Mouse (Mus musculus): ENCODE results near the gene Tesc.

Gene Tesc

GRCm38 (mm10) chr5:118079354-118079753 is 51.8 kb downstream of the Tesc start:
- DNase-seq, result no peak

- peak; percentile 35 for DNase-seq
Measured at GRCm38 (mm10) chr5:118079839-118080250, 52.3 kb downstream of the Tesc start.

GRCm38 (mm10) chr5:118081374-118081949 is 53.9 kb downstream of the Tesc start:
- peak; percentile 68 for DNase-seq

- DNase-seq, result peak; percentile 82
Measured at GRCm38 (mm10) chr5:118081996-118082395, 54.5 kb downstream of the Tesc start.

DNA sequence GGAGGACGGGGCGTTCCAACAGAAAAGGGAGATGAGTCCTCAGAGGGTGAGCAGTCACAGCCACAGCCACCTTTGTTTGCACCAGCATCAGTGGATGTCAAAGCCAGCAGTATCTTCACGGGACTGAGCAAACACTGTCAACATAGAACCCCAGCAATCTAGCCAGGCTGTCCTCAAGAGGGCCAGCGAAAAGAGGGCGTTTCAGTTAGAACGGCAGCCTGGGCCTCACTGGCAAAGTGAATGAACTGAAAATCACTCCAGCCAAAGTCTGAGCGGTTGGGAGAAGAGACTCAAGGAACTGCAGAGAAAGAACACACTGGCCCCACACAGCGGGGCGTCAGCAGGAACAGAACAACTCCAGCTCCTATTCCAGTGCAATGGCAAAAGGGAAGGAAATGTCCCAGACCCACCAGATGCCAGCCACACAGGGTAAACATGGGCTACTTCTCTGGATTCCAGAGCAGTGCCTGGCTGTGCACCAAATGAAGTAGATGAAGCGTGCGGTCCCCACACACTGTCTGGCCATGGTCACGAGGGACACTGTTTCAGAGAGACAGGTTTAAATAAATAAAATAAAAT is 55.6 kb downstream of the Tesc start:
- DNase-seq, result no peak

DNA sequence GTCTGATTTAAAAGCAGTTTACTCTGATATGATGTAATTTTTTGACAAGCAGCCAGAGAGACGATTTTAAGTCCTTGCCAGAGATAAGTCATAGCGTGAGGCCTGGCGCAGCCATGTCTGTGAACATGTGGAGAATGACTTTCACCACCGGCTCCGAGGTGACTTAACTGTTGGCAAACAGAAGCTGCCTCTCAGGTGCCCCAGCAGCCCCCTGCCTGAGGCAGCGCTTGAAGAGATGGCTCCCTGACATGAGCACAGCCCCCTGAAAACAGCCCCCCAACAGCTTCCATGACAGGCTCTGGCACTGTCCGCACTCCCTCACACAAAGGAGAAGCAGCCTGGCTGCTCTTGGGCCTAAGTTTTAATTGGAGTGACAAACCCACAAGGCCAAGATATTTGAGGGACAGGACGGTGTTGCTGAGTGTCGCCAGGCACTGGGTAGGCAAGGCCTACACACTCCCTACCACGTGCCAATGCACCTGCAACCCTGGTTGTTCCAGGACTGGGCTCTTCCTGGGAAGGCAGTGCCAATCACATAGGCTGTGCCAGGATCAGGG is 56.7 kb downstream of the Tesc start:
- no peak for DNase-seq

GRCm38 (mm10) chr5:118085313-118085712 is 57.8 kb downstream of the Tesc start:
- peak; percentile 49 for DNase-seq

DNA sequence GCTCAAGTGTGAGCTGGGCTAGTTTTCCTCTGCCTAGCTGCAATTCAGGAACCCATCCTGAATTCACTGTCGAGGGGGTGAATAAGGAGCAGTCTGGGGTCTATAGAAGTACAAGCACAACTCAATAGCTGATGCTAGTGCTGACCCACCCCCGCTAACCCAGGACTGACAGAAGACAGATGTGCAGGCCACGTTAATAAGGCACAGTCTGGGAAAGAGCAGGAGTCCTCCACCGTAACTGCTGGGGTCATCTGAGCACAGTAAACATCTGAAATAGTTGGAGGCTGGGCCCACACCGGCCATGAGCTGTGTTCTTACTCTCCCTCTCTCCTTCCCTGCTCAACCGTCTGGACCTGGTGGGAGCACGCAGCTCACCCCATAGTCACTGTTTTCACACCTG is 59.4 kb downstream of the Tesc start:
- DNase-seq, result no peak

- no peak for DNase-seq
Measured at GRCm38 (mm10) chr5:118089102-118089501, 61.6 kb downstream of the Tesc start.

GRCm38 (mm10) chr5:118090101-118090500 is 62.6 kb downstream of the Tesc start:
- DNase-seq, result peak; percentile 44

- peak; percentile 71 for DNase-seq
Measured at GRCm38 (mm10) chr5:118090837-118091236, 63.3 kb downstream of the Tesc start.

DNA sequence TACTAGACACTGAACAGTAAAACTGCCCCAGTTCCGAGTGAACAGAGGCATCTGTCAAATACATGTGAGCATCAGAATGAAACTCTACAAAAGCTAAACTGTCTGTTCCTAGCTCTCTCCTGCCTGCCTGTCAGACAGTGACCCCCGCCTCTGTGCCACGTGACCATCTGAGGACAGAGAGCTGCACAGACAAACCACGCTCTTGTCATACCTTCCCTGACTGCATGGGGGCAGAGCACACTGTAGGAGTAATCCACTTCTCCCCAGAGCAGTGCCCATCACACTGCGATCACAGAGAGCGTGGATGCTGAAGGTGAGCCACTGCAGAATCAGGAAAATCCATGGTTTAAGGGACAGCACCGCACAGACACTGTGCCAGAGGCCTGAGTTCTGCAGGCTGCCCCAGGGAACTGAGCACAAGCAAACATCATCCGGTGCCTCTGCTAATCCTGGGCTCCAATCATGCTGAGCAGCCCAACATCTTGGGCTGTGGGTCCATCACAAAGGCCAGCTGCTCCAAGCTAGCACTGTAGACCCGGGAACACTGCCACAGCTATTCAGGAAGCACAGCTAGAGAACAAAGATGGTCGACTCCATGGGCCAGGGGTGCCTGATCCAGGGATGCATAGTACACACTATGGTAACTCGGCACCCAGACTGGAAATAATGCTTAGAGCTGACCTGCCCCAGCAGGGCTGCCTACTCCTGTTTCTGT is 65.9 kb downstream of the Tesc start:
- DNase-seq, result no peak

GRCm38 (mm10) chr5:118095433-118095832 is 67.9 kb downstream of the Tesc start:
- DNase-seq, result no peak

DNA sequence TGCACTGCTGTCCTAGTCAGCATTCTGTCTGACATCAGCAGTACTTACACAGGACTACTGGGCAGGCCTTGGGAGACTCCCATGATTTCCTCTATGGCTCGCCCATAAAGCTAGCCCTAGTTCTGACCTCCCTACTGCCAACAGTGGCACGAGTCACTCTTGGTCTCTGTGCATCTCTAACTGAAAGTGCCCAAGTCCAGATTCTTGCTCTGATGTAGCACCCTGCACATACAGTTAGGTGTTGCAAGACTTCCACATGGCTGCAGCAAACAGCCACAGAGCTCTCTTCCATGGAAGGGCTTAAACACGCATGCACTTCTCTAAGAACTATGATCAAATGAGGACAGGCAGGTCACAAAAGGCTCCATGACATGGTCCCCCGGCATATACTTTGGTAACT is 68.3 kb downstream of the Tesc start:
- DNase-seq, result no peak

GRCm38 (mm10) chr5:118096317-118096716 is 68.8 kb downstream of the Tesc start:
- no peak for DNase-seq

DNA sequence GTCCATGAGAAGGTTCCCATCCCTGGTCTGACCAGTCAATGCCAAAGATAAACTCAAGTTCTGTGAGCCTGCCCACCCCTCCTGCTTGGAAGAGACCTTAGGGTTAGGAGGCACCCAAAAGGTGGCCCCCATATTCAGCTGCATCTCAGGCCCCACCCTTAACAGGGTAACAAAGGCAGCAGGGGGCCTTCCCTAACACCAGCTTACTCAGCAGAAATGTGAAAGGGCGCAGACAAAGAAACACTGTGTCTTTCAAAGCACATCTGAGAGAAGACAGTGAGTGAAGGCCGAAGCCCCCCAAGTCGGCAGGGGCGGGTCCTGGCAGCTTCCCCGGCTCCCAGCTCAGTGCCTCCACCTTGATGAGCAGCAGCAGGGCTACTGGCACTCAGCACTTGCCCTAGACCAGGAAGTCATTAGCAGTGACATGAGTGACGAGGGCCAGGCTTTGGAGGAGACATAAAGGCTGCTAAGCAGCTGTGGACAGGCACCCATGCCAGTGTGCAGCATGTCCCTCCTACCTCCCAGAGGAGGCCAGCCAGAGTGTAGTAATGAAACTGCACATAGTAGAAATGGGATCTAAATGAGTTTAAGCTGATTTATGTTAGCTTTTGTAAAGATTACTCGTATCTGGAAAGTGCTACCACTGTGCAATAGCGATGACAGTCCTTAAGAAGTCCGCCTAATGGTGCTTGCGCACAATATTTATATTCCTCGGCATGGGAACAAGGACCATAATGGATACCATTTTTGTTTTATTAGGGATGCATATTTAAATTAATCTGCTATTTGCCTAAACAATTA is 71.7 kb downstream of the Tesc start:
- no peak for DNase-seq

GRCm38 (mm10) chr5:118099870-118100478 is 72.4 kb downstream of the Tesc start:
- no peak for DNase-seq

DNA sequence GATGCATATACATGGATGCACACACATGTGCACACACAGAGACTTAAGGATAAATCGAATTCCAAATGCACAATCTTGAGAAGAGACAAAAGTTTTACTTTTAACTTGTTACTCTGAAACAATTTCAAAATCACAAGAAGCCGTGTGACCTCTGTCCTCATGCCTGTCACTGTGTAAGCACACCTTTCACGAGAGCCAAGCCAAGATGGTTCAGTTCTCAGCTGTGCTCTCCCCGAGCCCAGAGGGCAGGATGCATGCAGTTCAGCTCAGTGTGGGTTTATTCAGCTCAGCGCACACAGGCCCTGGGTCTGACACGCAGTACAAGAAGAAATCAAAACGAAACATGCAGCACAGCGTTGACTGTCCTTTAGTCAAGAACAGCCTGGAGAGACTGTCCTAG is 78.0 kb downstream of the Tesc start:
- no peak for DNase-seq

DNA sequence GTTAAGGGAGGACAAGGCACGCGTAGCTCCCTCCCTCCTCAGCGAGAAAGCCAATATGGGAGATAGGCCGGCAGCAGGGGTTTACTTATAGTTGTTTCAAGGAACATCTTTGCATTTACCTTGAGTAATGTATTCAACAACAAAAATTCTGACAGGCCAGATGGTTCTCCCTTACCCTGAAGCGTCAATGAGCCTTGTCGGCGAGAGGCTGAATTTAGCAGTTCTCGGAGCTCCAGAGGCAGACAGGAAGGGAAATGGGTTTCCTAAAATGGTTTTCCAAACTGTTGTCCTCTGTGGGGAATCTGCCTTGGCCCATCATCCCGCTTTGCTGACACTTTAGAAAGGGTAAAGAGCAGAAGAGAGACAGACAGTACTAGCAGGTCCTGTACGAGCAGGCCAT is 79.1 kb downstream of the Tesc start:
- DNase-seq, result no peak

- no peak for DNase-seq
Measured at GRCm38 (mm10) chr5:118108124-118108793, 80.7 kb downstream of the Tesc start.

GRCm38 (mm10) chr5:118108794-118109440 is 81.4 kb downstream of the Tesc start:
- no peak for DNase-seq
